ENCODE assay signal across 24 mouse cellular contexts in the genomic region with DNA sequence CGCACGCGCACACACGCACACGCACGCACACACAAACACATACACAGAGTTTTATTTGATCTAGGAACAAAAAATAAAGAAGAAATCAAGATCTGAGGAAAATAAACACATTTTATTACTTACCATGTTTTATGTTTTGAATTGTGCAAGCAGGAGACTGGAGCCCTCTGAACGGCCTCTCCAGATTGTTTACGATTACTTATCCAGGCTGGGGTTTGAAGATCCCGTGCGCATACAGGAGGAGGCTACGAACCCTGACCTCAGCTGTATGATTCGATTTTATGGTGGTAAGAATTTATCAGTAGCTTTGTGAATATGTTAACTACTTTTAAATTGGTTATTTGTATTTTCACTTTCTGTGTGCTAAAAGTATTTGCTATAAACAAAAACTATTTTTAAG.
"Had no signal": no experiment of that assay in that cellular context is flagged by ENCODE, and none has a peak within 500 bp of the region (broad histone marks: within the 10 kb centered on the region; RNA-seq: fewer than 3 reads in every experiment).

No protein-coding gene starts in this region.

- H3K4me1 ChIP-seq: heart, embryonic 10.5 days; heart, embryonic 12.5 days; hindbrain, embryonic 10.5 days; hindbrain, embryonic 12.5 days; intestine, embryonic 15.5 days; kidney, embryonic 15.5 days; limb, embryonic 10.5 days; limb, embryonic 12.5 days had no signal

- H3K4me2 ChIP-seq: heart, embryonic 12.5 days; hindbrain, embryonic 12.5 days; hindbrain, embryonic 14.5 days; intestine, embryonic 15.5 days; kidney, embryonic 15.5 days; limb, embryonic 12.5 days; liver, embryonic 12.5 days had no signal

- ATAC-seq: hindbrain, embryonic 16.5 days; inflammation-experienced regulatory T-cells, adult 6 months; intestine, embryonic 15.5 days; liver, embryonic 12.5 days had no signal

- H3K9me3 ChIP-seq: heart, embryonic 10.5 days; hindbrain, embryonic 12.5 days; intestine, embryonic 15.5 days; kidney, embryonic 15.5 days; limb, embryonic 10.5 days; liver, embryonic 12.5 days had no signal

- DNase-seq: gastrocnemius, adult 2 months; gastrocnemius, postnatal 10 days; gastrocnemius, postnatal 25 days; heart, postnatal 10 days; heart, postnatal 4 days; kidney, adult 18-20 months; kidney, adult 9 months; kidney, postnatal 10 days; liver had no signal

- H3K9ac ChIP-seq: heart, embryonic 12.5 days; hindbrain, embryonic 12.5 days; hindbrain, embryonic 14.5 days; intestine, embryonic 15.5 days; kidney, embryonic 15.5 days; limb, embryonic 12.5 days; liver, embryonic 12.5 days; liver, embryonic 14.5 days had no signal

- H3K4me3 ChIP-seq: gastrocnemius, adult 2 months; heart, embryonic 10.5 days; heart, embryonic 12.5 days; hindbrain, embryonic 10.5 days; hindbrain, embryonic 12.5 days; intestine, embryonic 15.5 days; kidney, embryonic 15.5 days; layer of hippocampus, adult 2 months; left cerebral cortex, adult 2 months; limb, embryonic 10.5 days; limb, embryonic 12.5 days; liver, embryonic 12.5 days had no signal

- H3K27me3 ChIP-seq: heart, embryonic 12.5 days; hindbrain, embryonic 12.5 days; intestine, embryonic 15.5 days; kidney, embryonic 15.5 days; limb, embryonic 12.5 days; liver, embryonic 12.5 days had no signal

- H3K27ac ChIP-seq: gastrocnemius, adult 2 months; heart, embryonic 10.5 days; hindbrain, embryonic 10.5 days; hindbrain, embryonic 12.5 days; hindbrain, embryonic 14.5 days; intestine, embryonic 15.5 days; kidney, embryonic 15.5 days; layer of hippocampus, adult 2 months; left cerebral cortex, adult 2 months; limb, embryonic 10.5 days; limb, embryonic 12.5 days; liver, embryonic 12.5 days; liver, embryonic 14.5 days had no signal
